Mouse (Mus musculus): ENCODE measurements around the gene Tatdn3. TPM values are rescaled to one million over a fixed set of nuclear protein-coding genes. Genes with fewer than 3 reads are reported as not detected.
A peak's percentile ranks its signal among the peaks of the same experiment; 100 is the strongest.

Tatdn3 gene
- total and polyA plus RNA-seq, 3 experiments: 11.9 to 14.6 (median 14.3) TPM

DNA sequence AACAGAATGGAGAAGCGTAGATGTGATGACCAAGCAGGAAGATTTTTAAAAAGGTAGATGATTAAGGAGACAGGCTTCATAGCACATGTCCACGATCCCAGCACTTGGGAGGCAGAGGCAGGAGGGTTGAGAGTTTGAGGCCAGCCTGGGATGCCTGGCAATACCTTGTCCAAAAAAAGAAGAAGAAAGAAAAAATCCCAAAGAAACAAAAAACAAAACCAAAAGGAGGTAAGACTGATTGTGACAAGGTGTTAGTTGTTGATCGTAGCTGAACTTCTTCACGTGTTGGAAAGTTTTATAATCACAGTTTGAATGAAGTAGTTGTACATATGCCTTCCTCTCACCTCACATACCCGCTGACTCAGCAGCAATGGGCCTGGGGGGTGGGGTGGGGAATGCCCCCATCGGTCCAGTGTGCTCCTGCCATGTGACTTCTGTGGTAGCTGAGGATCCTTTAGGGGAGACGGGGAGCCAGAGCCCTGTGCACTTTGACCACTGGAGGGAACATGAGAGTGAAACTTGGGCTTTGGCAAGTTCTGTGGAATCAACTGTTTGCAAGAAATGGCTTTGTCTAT is 23.7 kb upstream of the Tatdn3 start:
- Histone ChIP-seq H3K4me3 (no peak overlapping the region), H3K27me3 (ENCODE audit: control insufficient read depth, insufficient read depth, low read length) (no peaks in the 10 kb centered on the region), H3K79me2 (replicated peaks; ENCODE audit: control insufficient read depth, insufficient read depth, low read length) (no peaks in the 10 kb centered on the region), H3K9ac (ENCODE audit: low read depth, low read length) (no peak overlapping the region), H3K27ac (no peak overlapping the region), H3K4me1 (ENCODE audit: control insufficient read depth, insufficient read depth, low read length) (no peaks in the 10 kb centered on the region), H3K36me3 (ENCODE audit: control insufficient read depth, insufficient read depth, low read length) (no peaks in the 10 kb centered on the region)
- TF ChIP-seq POLR2A (IDR thresholded peaks at IDR 0.05; ENCODE audit: insufficient read depth, low read depth, low read length) (no peak), EP300 (IDR thresholded peaks at IDR 0.05; ENCODE audit: insufficient read depth, low read depth, low read length) (no peak), CTCF (IDR thresholded peaks at IDR 0.05) (no peak)
- intact Hi-C loops (cut with DNase I): no loop called here
- 81% methylated on average over 7 of the region's 7 CpGs for WGBS
- no peak for DNase-seq

DNA sequence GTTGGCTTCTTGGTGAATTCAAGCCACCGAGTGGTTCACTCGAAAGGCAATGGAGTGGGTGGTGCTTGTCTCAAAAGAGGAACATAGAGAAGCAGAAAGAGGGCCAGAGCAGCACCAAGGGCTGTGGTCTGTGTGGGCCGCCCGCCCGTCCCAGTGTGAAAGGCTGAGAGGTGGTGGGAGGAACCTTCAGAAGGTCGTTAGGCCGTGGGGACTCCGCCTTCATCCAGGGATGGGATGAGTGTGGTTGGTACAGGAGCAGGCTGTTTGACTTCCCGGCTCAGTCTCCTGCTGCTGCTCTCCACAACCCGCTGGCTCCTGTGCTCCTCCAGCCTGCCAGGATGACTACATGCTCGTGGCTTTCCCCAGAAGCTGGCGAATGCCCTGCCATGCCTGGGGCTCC is 22.9 kb upstream of the Tatdn3 start:
- H3K36me3 ChIP-seq (ENCODE audit: control insufficient read depth, insufficient read depth, low read length): no peaks in the 10 kb centered on the region
- TF ChIP-seq CTCF (IDR thresholded peaks at IDR 0.05) (no peak), POLR2A (IDR thresholded peaks at IDR 0.05; ENCODE audit: insufficient read depth, low read depth, low read length) (no peak), EP300 (IDR thresholded peaks at IDR 0.05; ENCODE audit: insufficient read depth, low read depth, low read length) (no peak)
- H3K4me1 ChIP-seq (ENCODE audit: control insufficient read depth, insufficient read depth, low read length): no peaks in the 10 kb centered on the region
- DNase-seq: peak in 1 of 2 experiments; percentile 54
- no peak overlapping the region for H3K4me3 ChIP-seq
- H3K27ac ChIP-seq: no peak overlapping the region
- H3K9ac ChIP-seq (ENCODE audit: low read depth, low read length): no peak overlapping the region
- intact Hi-C loops (cut with DNase I): no loop called here
- 75% methylated on average over 12 of the region's 12 CpGs for WGBS
- no peaks in the 10 kb centered on the region for H3K27me3 ChIP-seq (ENCODE audit: control insufficient read depth, insufficient read depth, low read length)
- no peaks in the 10 kb centered on the region for H3K79me2 ChIP-seq (replicated peaks; ENCODE audit: control insufficient read depth, insufficient read depth, low read length)

DNA sequence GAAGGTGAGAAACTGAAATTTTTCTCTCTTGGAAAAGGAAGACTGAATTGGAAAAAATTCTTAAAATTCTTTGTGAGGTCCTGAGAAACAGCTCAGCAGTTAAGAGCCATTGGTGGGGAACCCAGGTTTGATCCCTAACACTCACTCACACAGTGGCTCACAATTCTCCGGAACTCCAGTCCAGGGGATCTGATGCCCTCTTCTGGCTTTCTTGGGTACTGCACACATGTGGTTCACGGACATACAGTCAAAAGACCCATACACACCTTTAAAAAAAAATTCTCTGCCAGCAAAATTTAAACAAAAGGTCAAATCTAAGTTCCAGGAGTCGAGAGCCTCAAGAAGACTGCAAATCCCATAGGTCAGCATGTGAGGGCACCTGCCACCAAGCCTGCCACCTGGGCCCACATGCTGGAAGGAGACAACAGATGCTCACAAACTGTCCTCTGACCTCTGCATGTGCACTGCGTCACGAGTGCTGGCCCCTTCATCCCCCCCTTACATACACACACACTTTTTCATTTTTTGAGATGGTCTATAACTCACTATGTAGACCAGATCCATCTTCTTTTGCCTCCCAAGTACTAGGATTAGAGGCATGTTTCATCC is 22.3 kb upstream of the Tatdn3 start:
- Histone ChIP-seq H3K36me3 (ENCODE audit: control insufficient read depth, insufficient read depth, low read length) (no peaks in the 10 kb centered on the region), H3K9ac (ENCODE audit: low read depth, low read length) (no peak overlapping the region), H3K79me2 (replicated peaks; ENCODE audit: control insufficient read depth, insufficient read depth, low read length) (no peaks in the 10 kb centered on the region), H3K4me3 (no peak overlapping the region), H3K27me3 (ENCODE audit: control insufficient read depth, insufficient read depth, low read length) (no peaks in the 10 kb centered on the region), H3K27ac (no peak overlapping the region), H3K4me1 (ENCODE audit: control insufficient read depth, insufficient read depth, low read length) (no peaks in the 10 kb centered on the region)
- intact Hi-C loops (cut with DNase I): no loop called here
- no peak for TF ChIP-seq EP300 (IDR thresholded peaks at IDR 0.05; ENCODE audit: insufficient read depth, low read depth, low read length)
- TF ChIP-seq CTCF (IDR thresholded peaks at IDR 0.05): peak; percentile 79
- no peak for TF ChIP-seq POLR2A (IDR thresholded peaks at IDR 0.05; ENCODE audit: insufficient read depth, low read depth, low read length)
- peak; percentile 52 to 58 for DNase-seq
- 75% methylated on average over 5 of the region's 5 CpGs for WGBS

DNA sequence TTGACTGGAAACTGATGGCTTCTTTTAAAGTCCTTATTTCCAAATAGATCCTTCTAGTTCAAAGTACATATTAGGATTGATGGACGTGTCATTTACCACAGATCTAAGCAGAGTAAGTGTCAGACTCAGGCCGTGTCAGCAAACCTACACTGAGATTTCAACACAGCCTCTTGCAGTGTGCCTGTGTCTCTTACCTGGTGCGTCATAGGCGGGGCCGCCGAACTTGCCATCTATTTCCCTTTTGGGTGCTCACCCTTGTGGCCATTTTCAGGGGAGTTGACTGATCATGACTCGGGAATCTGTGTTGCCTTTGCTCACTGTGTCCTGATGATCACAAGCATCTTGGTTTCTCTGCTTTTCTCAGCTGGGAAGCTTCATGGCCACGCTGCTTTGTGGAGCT is 20.5 kb upstream of the Tatdn3 start:
- Histone ChIP-seq H3K4me3 (no peak overlapping the region), H3K79me2 (replicated peaks; ENCODE audit: control insufficient read depth, insufficient read depth, low read length) (no peaks in the 10 kb centered on the region), H3K27ac (no peak overlapping the region), H3K27me3 (ENCODE audit: control insufficient read depth, insufficient read depth, low read length) (no peaks in the 10 kb centered on the region), H3K36me3 (ENCODE audit: control insufficient read depth, insufficient read depth, low read length) (no peaks in the 10 kb centered on the region), H3K9ac (ENCODE audit: low read depth, low read length) (no peak overlapping the region), H3K4me1 (ENCODE audit: control insufficient read depth, insufficient read depth, low read length) (no peaks in the 10 kb centered on the region)
- TF ChIP-seq POLR2A (IDR thresholded peaks at IDR 0.05; ENCODE audit: insufficient read depth, low read depth, low read length) (no peak), CTCF (IDR thresholded peaks at IDR 0.05) (no peak), EP300 (IDR thresholded peaks at IDR 0.05; ENCODE audit: insufficient read depth, low read depth, low read length) (no peak)
- WGBS: 91% methylated on average over 8 of the region's 8 CpGs
- intact Hi-C loops (cut with DNase I): no loop called here
- DNase-seq: no peak

DNA sequence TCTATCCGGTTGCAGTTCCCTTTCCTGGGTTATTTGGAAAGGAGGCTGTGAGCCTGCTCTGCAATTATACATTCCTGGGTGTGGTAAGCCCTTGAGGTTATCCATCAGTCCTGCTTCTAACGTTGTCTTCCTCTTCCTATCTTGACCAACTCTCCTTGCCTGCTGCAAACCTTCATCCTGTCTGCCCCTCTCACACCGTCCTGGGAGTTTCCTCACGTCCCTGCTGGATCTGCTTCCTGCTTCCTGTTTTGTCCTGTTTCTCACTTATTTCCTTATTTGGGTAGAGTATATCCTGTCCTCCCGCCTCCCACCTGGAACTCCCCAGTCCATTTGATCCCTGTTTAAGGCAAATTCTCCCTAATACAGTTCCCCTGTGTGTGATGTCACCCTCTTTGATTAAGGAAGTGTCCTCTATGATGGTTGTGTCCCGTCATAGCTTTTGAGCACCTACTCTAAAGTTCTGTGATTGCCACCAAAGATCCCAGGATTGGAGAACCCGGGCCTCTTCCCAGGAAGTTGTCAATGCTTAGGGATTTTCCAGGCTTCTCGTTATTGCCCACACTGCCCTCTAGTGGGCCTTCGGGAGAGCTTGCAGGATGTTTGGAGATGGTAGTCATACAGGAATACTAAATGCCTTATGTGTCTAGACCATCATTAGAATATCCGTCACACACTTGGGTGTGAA is 12.6 kb upstream of the Tatdn3 start:
- 25% methylated on average over 10 of the region's 10 CpGs for WGBS
- intact Hi-C loops (cut with DNase I): loop anchor here (1.0 kb wide), 1 partner anchor 131 kb away; no protein-coding TSS in a partner anchor
- no peaks in the 10 kb centered on the region for H3K36me3 ChIP-seq (ENCODE audit: control insufficient read depth, insufficient read depth, low read length)
- DNase-seq: peak; percentile 61 to 75
- peak overlapping the region; percentile 14; the same call in 1 of the 2 replicates for H3K4me3 ChIP-seq
- no peaks in the 10 kb centered on the region for H3K27me3 ChIP-seq (ENCODE audit: control insufficient read depth, insufficient read depth, low read length)
- TF ChIP-seq EP300 (IDR thresholded peaks at IDR 0.05; ENCODE audit: insufficient read depth, low read depth, low read length) (no peak), CTCF (IDR thresholded peaks at IDR 0.05) (peak; percentile 96), POLR2A (IDR thresholded peaks at IDR 0.05; ENCODE audit: insufficient read depth, low read depth, low read length) (peak; percentile 53)
- peaks cover 1% of the 10 kb centered on the region; the same call in 1 of the 2 replicates for H3K4me1 ChIP-seq (ENCODE audit: control insufficient read depth, insufficient read depth, low read length)
- no peaks in the 10 kb centered on the region for H3K79me2 ChIP-seq (replicated peaks; ENCODE audit: control insufficient read depth, insufficient read depth, low read length)
- H3K27ac ChIP-seq: peak overlapping the region; percentile 79
- no peak overlapping the region; the same call in 1 of the 2 replicates for H3K9ac ChIP-seq (ENCODE audit: low read depth, low read length)

DNA sequence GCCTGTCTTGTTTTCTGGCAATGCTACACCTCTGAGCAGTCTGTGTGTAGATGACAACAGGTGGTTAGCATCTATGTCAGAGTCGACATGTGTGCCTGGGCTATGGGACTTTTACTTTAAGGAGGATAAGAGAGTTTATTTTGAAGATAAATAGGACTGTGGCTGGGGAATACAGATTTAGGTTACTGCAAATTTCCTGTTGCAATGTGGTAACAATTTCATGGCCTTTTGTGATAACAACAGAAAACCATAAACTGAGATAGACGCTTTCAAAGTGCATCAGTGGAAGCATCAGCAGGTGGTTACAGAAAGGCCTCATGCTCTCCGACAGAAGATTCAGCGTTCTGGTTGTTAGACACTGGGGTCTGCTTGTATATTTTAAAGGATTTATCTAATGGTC is 10.8 kb upstream of the Tatdn3 start:
- intact Hi-C loops (cut with DNase I): no loop called here
- H3K36me3 ChIP-seq (ENCODE audit: control insufficient read depth, insufficient read depth, low read length): no peaks in the 10 kb centered on the region

More for the DNA sequence above, 10.8 kb upstream of the Tatdn3 start:
- no peak overlapping the region for H3K4me3 ChIP-seq
- no peak for DNase-seq
- TF ChIP-seq POLR2A (IDR thresholded peaks at IDR 0.05; ENCODE audit: insufficient read depth, low read depth, low read length): no peak
- TF ChIP-seq EP300 (IDR thresholded peaks at IDR 0.05; ENCODE audit: insufficient read depth, low read depth, low read length): no peak
- no peak for TF ChIP-seq CTCF (IDR thresholded peaks at IDR 0.05)
- peaks cover 1% of the 10 kb centered on the region; the same call in 1 of the 2 replicates for H3K4me1 ChIP-seq (ENCODE audit: control insufficient read depth, insufficient read depth, low read length)
- H3K27me3 ChIP-seq (ENCODE audit: control insufficient read depth, insufficient read depth, low read length): no peaks in the 10 kb centered on the region
- no peak overlapping the region for H3K9ac ChIP-seq (ENCODE audit: low read depth, low read length)
- H3K27ac ChIP-seq: no peak overlapping the region
- WGBS: 71% methylated on average over 4 of the region's 4 CpGs
- no peaks in the 10 kb centered on the region for H3K79me2 ChIP-seq (replicated peaks; ENCODE audit: control insufficient read depth, insufficient read depth, low read length)
